Comparison of ENCODE assay signal across 30 mouse cellular contexts in the genomic region with DNA sequence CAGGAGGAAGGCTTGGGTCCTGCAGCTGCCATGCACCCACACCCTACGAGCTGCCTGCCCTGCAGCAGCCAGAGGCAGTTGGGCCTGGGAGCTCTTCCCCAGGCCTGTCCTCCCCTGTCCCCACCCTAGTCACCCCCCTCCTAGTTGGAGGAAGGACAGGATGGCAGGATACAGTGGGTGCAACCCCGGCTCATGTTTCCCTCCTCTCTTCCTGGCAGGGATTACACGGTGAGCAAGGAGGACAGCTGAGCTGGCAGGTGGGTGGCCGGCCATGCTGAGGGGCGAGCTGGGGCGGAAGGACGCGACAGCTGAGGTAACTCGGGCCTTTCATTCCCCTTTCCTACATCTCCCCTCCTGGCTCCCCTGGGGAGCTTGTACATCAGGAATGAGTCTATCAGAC. TPM values are rescaled to one million over a fixed set of nuclear protein-coding genes. Genes with fewer than 3 reads are reported as not detected.
DNase-seq lines count a peak whose midpoint lies in the region; ATAC-seq lines count a peak whose summit lies in the region.
"Had no signal": no experiment of that assay in that cellular context is flagged by ENCODE, and none has a peak within 500 bp of the region (broad histone marks: within the 10 kb centered on the region; RNA-seq: fewer than 3 reads in every experiment).

No protein-coding gene starts in this region.

- H3K4me3 ChIP-seq in embryonic facial prominence, embryonic 14.5 days (ENCODE audit: low read depth, low read length), result no peak overlapping the region
- H3K4me3 ChIP-seq in embryonic facial prominence, embryonic 10.5 days, result no peak overlapping the region
- no peak overlapping the region for H3K4me3 ChIP-seq in midbrain, embryonic 11.5 days (ENCODE audit: low read depth, low read length)
- H3K4me3 ChIP-seq in midbrain, embryonic 15.5 days, result no peak overlapping the region
- H3K4me3 ChIP-seq: embryonic facial prominence, embryonic 15.5 days; heart, embryonic 13.5 days; hindbrain, embryonic 13.5 days; kidney, embryonic 15.5 days; left cerebral cortex, adult 2 months; midbrain, embryonic 12.5 days had no signal

- no peaks in the 10 kb centered on the region for H3K4me1 ChIP-seq in embryonic facial prominence, embryonic 14.5 days (ENCODE audit: control insufficient read depth, insufficient read depth, low read length)
- H3K4me1 ChIP-seq in embryonic facial prominence, embryonic 10.5 days, result peaks cover 12% of the 10 kb centered on the region
- H3K4me1 ChIP-seq in midbrain, embryonic 11.5 days (ENCODE audit: control insufficient read depth, insufficient read depth, low read length), result no peaks in the 10 kb centered on the region
- H3K4me1 ChIP-seq in midbrain, embryonic 15.5 days, result no peaks in the 10 kb centered on the region
- H3K4me1 ChIP-seq: embryonic facial prominence, embryonic 15.5 days; kidney, embryonic 15.5 days; midbrain, embryonic 12.5 days had no signal

- intact Hi-C loops in gastrocnemius, postnatal 36 days (cut with DNase I), result loop anchor here (5.0 kb wide), 1 partner anchor 67 kb away; no protein-coding TSS in a partner anchor

- H3K27ac ChIP-seq in embryonic facial prominence, embryonic 14.5 days (replicated peaks; ENCODE audit: low read depth, low read length), result no peak overlapping the region
- no peak overlapping the region for H3K27ac ChIP-seq in embryonic facial prominence, embryonic 10.5 days (replicated peaks)
- no peak overlapping the region for H3K27ac ChIP-seq in midbrain, embryonic 11.5 days (ENCODE audit: low read depth, low read length)
- H3K27ac ChIP-seq in midbrain, embryonic 15.5 days, result no peak overlapping the region
- H3K27ac ChIP-seq: embryonic facial prominence, embryonic 15.5 days; heart, embryonic 13.5 days; hindbrain, embryonic 13.5 days; kidney, embryonic 15.5 days; left cerebral cortex, adult 2 months; macrophage; midbrain, embryonic 12.5 days; stomach, postnatal 0 days had no signal

- peak; percentile 51 for DNase-seq in embryonic facial prominence, embryonic 14.5 days (ENCODE audit: low spot score)
- DNase-seq in embryonic facial prominence, embryonic 10.5 days (ENCODE audit: low spot score), result no peak
- DNase-seq in midbrain, embryonic 11.5 days (ENCODE audit: low spot score, missing footprints), result peak; percentile 47
- peak; percentile 28 to 49 for DNase-seq in gastrocnemius, postnatal 36 days
- no peak for DNase-seq in left cerebral cortex, adult 11 months (ENCODE audit: low spot score)
- DNase-seq: adrenal gland, postnatal 36 days; embryo, embryonic 11 days; heart, adult 18-20 months; heart, postnatal 14 days; kidney, adult 11 months; kidney, postnatal 36 days; layer of hippocampus, adult 9-11 months; thymus, adult 2 months; thymus, postnatal 4 days had no signal

- 55% methylated on average over 8 of the region's 9 CpGs for WGBS in embryonic facial prominence, embryonic 14.5 days
- WGBS in embryonic facial prominence, embryonic 10.5 days, result 65% methylated on average over 9 of the region's 9 CpGs
- WGBS in midbrain, embryonic 11.5 days, result 81% methylated on average over 9 of the region's 9 CpGs
- 84% methylated on average over 9 of the region's 9 CpGs for WGBS in midbrain, embryonic 15.5 days

- ATAC-seq in embryonic facial prominence, embryonic 14.5 days (ENCODE audit: low read depth), result peak; percentile 67
- ATAC-seq in midbrain, embryonic 11.5 days (ENCODE audit: low FRiP score), result no peak
- ATAC-seq in midbrain, embryonic 15.5 days (replicated peaks), result no peak
- ATAC-seq in monocyte, adult 5-6 weeks (replicated peaks; ENCODE audit: insufficient number of reproducible peaks, low FRiP score, low TSS enrichment, poor library complexity, severe bottlenecking), result no peak
- ATAC-seq: CD4-positive, CD25-positive, alpha-beta regulatory T cell, adult 4 months; forebrain, embryonic 14.5 days; lung, postnatal 0 days; Patski had no signal

- H3K36me3 ChIP-seq in embryonic facial prominence, embryonic 14.5 days (ENCODE audit: control insufficient read depth, insufficient read depth, low read length), result no peaks in the 10 kb centered on the region
- H3K36me3 ChIP-seq in embryonic facial prominence, embryonic 10.5 days (replicated peaks), result no peaks in the 10 kb centered on the region
- no peaks in the 10 kb centered on the region for H3K36me3 ChIP-seq in midbrain, embryonic 11.5 days (ENCODE audit: control insufficient read depth, insufficient read depth, low read length)
- H3K36me3 ChIP-seq in midbrain, embryonic 15.5 days (replicated peaks), result no peaks in the 10 kb centered on the region
- H3K36me3 ChIP-seq: embryonic facial prominence, embryonic 15.5 days; heart, embryonic 13.5 days; hindbrain, embryonic 13.5 days; kidney, embryonic 15.5 days; midbrain, embryonic 12.5 days had no signal

- no peaks in the 10 kb centered on the region for H3K9me3 ChIP-seq in embryonic facial prominence, embryonic 14.5 days (ENCODE audit: control insufficient read depth, low read length)
- no peaks in the 10 kb centered on the region for H3K9me3 ChIP-seq in embryonic facial prominence, embryonic 10.5 days
- no peaks in the 10 kb centered on the region for H3K9me3 ChIP-seq in midbrain, embryonic 11.5 days (ENCODE audit: control insufficient read depth, low read length)
- H3K9me3 ChIP-seq in midbrain, embryonic 15.5 days, result no peaks in the 10 kb centered on the region
- H3K9me3 ChIP-seq: embryonic facial prominence, embryonic 15.5 days; heart, embryonic 13.5 days; hindbrain, embryonic 13.5 days; kidney, embryonic 15.5 days; midbrain, embryonic 12.5 days had no signal

- no peak overlapping the region for H3K4me2 ChIP-seq in embryonic facial prominence, embryonic 14.5 days (ENCODE audit: low read depth, low read length)
- H3K4me2 ChIP-seq in midbrain, embryonic 11.5 days, result no peak overlapping the region
- no peak overlapping the region for H3K4me2 ChIP-seq in midbrain, embryonic 15.5 days
- H3K4me2 ChIP-seq: embryonic facial prominence, embryonic 15.5 days; heart, embryonic 13.5 days; hindbrain, embryonic 13.5 days; kidney, embryonic 15.5 days; midbrain, embryonic 12.5 days had no signal

- no peak overlapping the region for H3K9ac ChIP-seq in embryonic facial prominence, embryonic 14.5 days (ENCODE audit: low read depth, low read length)
- H3K9ac ChIP-seq in midbrain, embryonic 11.5 days (ENCODE audit: low read length), result no peak overlapping the region
- no peak overlapping the region for H3K9ac ChIP-seq in midbrain, embryonic 15.5 days
- H3K9ac ChIP-seq: embryonic facial prominence, embryonic 15.5 days; heart, embryonic 13.5 days; hindbrain, embryonic 13.5 days; kidney, embryonic 15.5 days; midbrain, embryonic 12.5 days had no signal

- no peaks in the 10 kb centered on the region for H3K27me3 ChIP-seq in embryonic facial prominence, embryonic 14.5 days (replicated peaks; ENCODE audit: control insufficient read depth, insufficient read depth, low read length)
- H3K27me3 ChIP-seq in embryonic facial prominence, embryonic 10.5 days (replicated peaks; ENCODE audit: low read depth, poor library complexity, severe bottlenecking), result no peaks in the 10 kb centered on the region
- H3K27me3 ChIP-seq in midbrain, embryonic 11.5 days (ENCODE audit: control insufficient read depth, insufficient read depth, low read length), result no peaks in the 10 kb centered on the region
- H3K27me3 ChIP-seq in midbrain, embryonic 15.5 days (replicated peaks), result no peaks in the 10 kb centered on the region
- H3K27me3 ChIP-seq: hindbrain, embryonic 13.5 days; kidney, embryonic 15.5 days; midbrain, embryonic 12.5 days had no signal

RNA-seq across cellular contexts. Expression of gene Ky, which starts 11.1 kb away (rescaled TPM):
- 2.1 and 2.7 TPM in 2 replicates for polyA plus RNA-seq in embryonic facial prominence, embryonic 14.5 days (2014; fragmentation: Nextera tagmentation; extraction: Ambion mirVana)
- 0.04 and 0.10 TPM in 2 replicates for polyA plus RNA-seq in embryonic facial prominence, embryonic 10.5 days (2016; fragmentation: Nextera tagmentation; extraction: Ambion mirVana)
- polyA plus RNA-seq in midbrain, embryonic 11.5 days (2014; fragmentation: Nextera tagmentation; extraction: Ambion mirVana), result 0.18 and 0.44 TPM in 2 replicates
- 0.52 and 0.80 TPM in 2 replicates for polyA plus RNA-seq in midbrain, embryonic 15.5 days (2015; fragmentation: Nextera tagmentation; extraction: Ambion mirVana)
- 10 to 100 TPM; 78.9 to 87.7 TPM for total RNA-seq in gastrocnemius, postnatal 36 days (2021)
- total RNA-seq in monocyte, adult 5-6 weeks (2017), result not detected in 3 replicates
- total RNA-seq: neutrophil, adult 5-6 weeks had no signal
- polyA plus RNA-seq: liver, adult 2 months; macrophage; Patski had no signal

Comparison
In these comparisons a context has a peak if more than half of its experiments do, and no peak if none do; other contexts are left out.
1. DNase-seq: peak in embryonic facial prominence, embryonic 14.5 days (single experiment), midbrain, embryonic 11.5 days (single experiment) and gastrocnemius, postnatal 36 days (2 of 2); none in embryonic facial prominence, embryonic 10.5 days (single experiment) and left cerebral cortex, adult 11 months (single experiment).